Mouse (Mus musculus): Measurements from ENCODE around the gene Itga2b. TPM values are rescaled to one million over a fixed set of nuclear protein-coding genes. Genes with fewer than 3 reads are reported as not detected.

Itga2b gene
- polyA plus RNA-seq, 1 experiment from 2014 or later, result 13.1 TPM

- no peak overlapping the region for H3K4me3 ChIP-seq (ENCODE audit: low read length)
- no peaks in the 10 kb centered on the region for H3K9me3 ChIP-seq (ENCODE audit: control insufficient read depth, low read length)
- WGBS, result 77% methylated on average over 8 of the region's 8 CpGs
- no peak overlapping the region for H3K9ac ChIP-seq (ENCODE audit: low read depth, low read length)
- H3K4me1 ChIP-seq (ENCODE audit: control insufficient read depth, insufficient read depth, low read depth, low read length), result peaks cover 14% of the 10 kb centered on the region
- ATAC-seq, result no peak
- H3K4me2 ChIP-seq (ENCODE audit: low read length), result no peak overlapping the region; the same call in 1 of the 2 replicates
- no peak overlapping the region for H3K27ac ChIP-seq (ENCODE audit: low read depth, low read length)
- H3K36me3 ChIP-seq (ENCODE audit: control insufficient read depth, insufficient read depth, low read length), result peaks cover 3% of the 10 kb centered on the region; the same call in 1 of the 2 replicates
- H3K27me3 ChIP-seq (replicated peaks; ENCODE audit: control insufficient read depth, insufficient read depth, low read length), result no peaks in the 10 kb centered on the region
These were observed 40.9 kb downstream of the Itga2b start for GRCm38 (mm10) chr11:102428981-102429540.

- WGBS, result 83% methylated on average over 8 of the region's 8 CpGs
- H3K4me3 ChIP-seq (ENCODE audit: low read length), result no peak overlapping the region
- H3K9ac ChIP-seq (ENCODE audit: low read depth, low read length), result no peak overlapping the region
- H3K4me2 ChIP-seq (ENCODE audit: low read length), result no peak overlapping the region
- H3K27me3 ChIP-seq (replicated peaks; ENCODE audit: control insufficient read depth, insufficient read depth, low read length), result no peaks in the 10 kb centered on the region
- no peaks in the 10 kb centered on the region for H3K36me3 ChIP-seq (ENCODE audit: control insufficient read depth, insufficient read depth, low read length)
- H3K27ac ChIP-seq (ENCODE audit: low read depth, low read length), result no peak overlapping the region
- H3K4me1 ChIP-seq (ENCODE audit: control insufficient read depth, insufficient read depth, low read depth, low read length), result peaks cover 7% of the 10 kb centered on the region
- ATAC-seq, result no peak
- H3K9me3 ChIP-seq (ENCODE audit: control insufficient read depth, low read length), result no peaks in the 10 kb centered on the region
These were observed 44.2 kb downstream of the Itga2b start for GRCm38 (mm10) chr11:102425555-102426316.

GRCm38 (mm10) chr11:102424666-102425065, 45.3 kb downstream of the Itga2b start:
- 75% methylated on average over 6 of the region's 6 CpGs for WGBS
- ATAC-seq, result no peak
- Histone ChIP-seq H3K9ac (ENCODE audit: low read depth, low read length) (no peak overlapping the region), H3K27ac (ENCODE audit: low read depth, low read length) (no peak overlapping the region), H3K36me3 (ENCODE audit: control insufficient read depth, insufficient read depth, low read length) (no peaks in the 10 kb centered on the region), H3K4me3 (ENCODE audit: low read length) (no peak overlapping the region), H3K9me3 (ENCODE audit: control insufficient read depth, low read length) (0 out of 2 replicates have a peak, but pooled peaks cover 2% of the 10 kb centered on the region), H3K4me2 (ENCODE audit: low read length) (no peak overlapping the region), H3K4me1 (ENCODE audit: control insufficient read depth, insufficient read depth, low read depth, low read length) (peaks cover 4% of the 10 kb centered on the region), H3K27me3 (replicated peaks; ENCODE audit: control insufficient read depth, insufficient read depth, low read length) (no peaks in the 10 kb centered on the region)

- Histone ChIP-seq H3K27me3 (replicated peaks; ENCODE audit: control insufficient read depth, insufficient read depth, low read length) (no peaks in the 10 kb centered on the region), H3K4me1 (ENCODE audit: control insufficient read depth, insufficient read depth, low read depth, low read length) (no peaks in the 10 kb centered on the region), H3K4me2 (ENCODE audit: low read length) (no peak overlapping the region), H3K27ac (ENCODE audit: low read depth, low read length) (no peak overlapping the region), H3K9me3 (ENCODE audit: control insufficient read depth, low read length) (0 out of 2 replicates have a peak, but pooled peaks cover 2% of the 10 kb centered on the region), H3K9ac (ENCODE audit: low read depth, low read length) (no peak overlapping the region), H3K36me3 (ENCODE audit: control insufficient read depth, insufficient read depth, low read length) (no peaks in the 10 kb centered on the region), H3K4me3 (ENCODE audit: low read length) (no peak overlapping the region)
- WGBS, result 57% methylated on average over 8 of the region's 8 CpGs
- ATAC-seq, result no peak
These were observed 48.4 kb downstream of the Itga2b start for GRCm38 (mm10) chr11:102421559-102421958.

- Histone ChIP-seq H3K27ac (ENCODE audit: low read depth, low read length) (no peak overlapping the region), H3K4me2 (ENCODE audit: low read length) (no peak overlapping the region), H3K4me1 (ENCODE audit: control insufficient read depth, insufficient read depth, low read depth, low read length) (no peaks in the 10 kb centered on the region), H3K4me3 (ENCODE audit: low read length) (no peak overlapping the region), H3K9ac (ENCODE audit: low read depth, low read length) (no peak overlapping the region), H3K27me3 (replicated peaks; ENCODE audit: control insufficient read depth, insufficient read depth, low read length) (no peaks in the 10 kb centered on the region), H3K36me3 (ENCODE audit: control insufficient read depth, insufficient read depth, low read length) (no peaks in the 10 kb centered on the region), H3K9me3 (ENCODE audit: control insufficient read depth, low read length) (0 out of 2 replicates have a peak, but pooled peaks cover 2% of the 10 kb centered on the region)
- ATAC-seq, result no peak
These were observed 51.0 kb downstream of the Itga2b start for GRCm38 (mm10) chr11:102418887-102419286.

GRCm38 (mm10) chr11:102417160-102417559, 52.8 kb downstream of the Itga2b start:
- WGBS, result 68% methylated on average over 1 of the region's 1 CpGs
- Histone ChIP-seq H3K4me3 (ENCODE audit: low read length) (no peak overlapping the region), H3K27me3 (replicated peaks; ENCODE audit: control insufficient read depth, insufficient read depth, low read length) (no peaks in the 10 kb centered on the region), H3K27ac (ENCODE audit: low read depth, low read length) (no peak overlapping the region), H3K9me3 (ENCODE audit: control insufficient read depth, low read length) (0 out of 2 replicates have a peak, but pooled peaks cover 2% of the 10 kb centered on the region), H3K4me1 (ENCODE audit: control insufficient read depth, insufficient read depth, low read depth, low read length) (no peaks in the 10 kb centered on the region), H3K9ac (ENCODE audit: low read depth, low read length) (no peak overlapping the region), H3K36me3 (ENCODE audit: control insufficient read depth, insufficient read depth, low read length) (no peaks in the 10 kb centered on the region), H3K4me2 (ENCODE audit: low read length) (no peak overlapping the region)
- ATAC-seq, result no peak

GRCm38 (mm10) chr11:102415034-102415802, 54.7 kb downstream of the Itga2b start:
- no peak for ATAC-seq
- Histone ChIP-seq H3K4me2 (ENCODE audit: low read length) (no peak overlapping the region), H3K9me3 (ENCODE audit: control insufficient read depth, low read length) (0 out of 2 replicates have a peak, but pooled peaks cover 2% of the 10 kb centered on the region), H3K9ac (ENCODE audit: low read depth, low read length) (no peak overlapping the region), H3K4me3 (ENCODE audit: low read length) (no peak overlapping the region), H3K27ac (ENCODE audit: low read depth, low read length) (no peak overlapping the region), H3K4me1 (ENCODE audit: control insufficient read depth, insufficient read depth, low read depth, low read length) (no peaks in the 10 kb centered on the region), H3K36me3 (ENCODE audit: control insufficient read depth, insufficient read depth, low read length) (no peaks in the 10 kb centered on the region), H3K27me3 (replicated peaks; ENCODE audit: control insufficient read depth, insufficient read depth, low read length) (no peaks in the 10 kb centered on the region)
- 72% methylated on average over 10 of the region's 10 CpGs for WGBS

- H3K9me3 ChIP-seq (ENCODE audit: control insufficient read depth, low read length), result no peaks in the 10 kb centered on the region
- ATAC-seq, result no peak
These were observed 56.9 kb downstream of the Itga2b start for GRCm38 (mm10) chr11:102413059-102413458.

GRCm38 (mm10) chr11:102411704-102412103, 58.2 kb downstream of the Itga2b start:
- H3K4me2 ChIP-seq (ENCODE audit: low read length), result no peak overlapping the region
- no peak overlapping the region for H3K9ac ChIP-seq (ENCODE audit: low read depth, low read length)
- no peaks in the 10 kb centered on the region for H3K27me3 ChIP-seq (replicated peaks; ENCODE audit: control insufficient read depth, insufficient read depth, low read length)
- 6% methylated on average over 11 of the region's 11 CpGs for WGBS
- H3K27ac ChIP-seq (ENCODE audit: low read depth, low read length), result no peak overlapping the region
- H3K4me3 ChIP-seq (ENCODE audit: low read length), result no peak overlapping the region
- H3K9me3 ChIP-seq (ENCODE audit: control insufficient read depth, low read length), result no peaks in the 10 kb centered on the region
- no peaks in the 10 kb centered on the region for H3K36me3 ChIP-seq (ENCODE audit: control insufficient read depth, insufficient read depth, low read length)
- ATAC-seq, result no peak
- H3K4me1 ChIP-seq (ENCODE audit: control insufficient read depth, insufficient read depth, low read depth, low read length), result peaks cover 3% of the 10 kb centered on the region

More at GRCm38 (mm10) chr11:102413059-102413458, 56.9 kb downstream of the Itga2b start:
- H3K27me3 ChIP-seq (replicated peaks; ENCODE audit: control insufficient read depth, insufficient read depth, low read length), result no peaks in the 10 kb centered on the region
- WGBS, result 67% methylated on average over 8 of the region's 8 CpGs
- H3K9ac ChIP-seq (ENCODE audit: low read depth, low read length), result no peak overlapping the region
- H3K4me2 ChIP-seq (ENCODE audit: low read length), result no peak overlapping the region
- no peaks in the 10 kb centered on the region for H3K36me3 ChIP-seq (ENCODE audit: control insufficient read depth, insufficient read depth, low read length)
- no peak overlapping the region for H3K27ac ChIP-seq (ENCODE audit: low read depth, low read length)
- 0 out of 2 replicates have a peak, but pooled peaks cover 2% of the 10 kb centered on the region for H3K4me1 ChIP-seq (ENCODE audit: control insufficient read depth, insufficient read depth, low read depth, low read length)
- no peak overlapping the region for H3K4me3 ChIP-seq (ENCODE audit: low read length)

Data from hindbrain, embryonic 16.5 days (tissue).